Mouse (Mus musculus): ENCODE results near the gene Iqgap2. TPM values are rescaled to one million over a fixed set of nuclear protein-coding genes. Genes with fewer than 3 reads are reported as not detected.

Iqgap2 gene
- total and polyA plus RNA-seq, 2 experiments from 2014 or later, result 2.1 to 6.0 TPM

DNA sequence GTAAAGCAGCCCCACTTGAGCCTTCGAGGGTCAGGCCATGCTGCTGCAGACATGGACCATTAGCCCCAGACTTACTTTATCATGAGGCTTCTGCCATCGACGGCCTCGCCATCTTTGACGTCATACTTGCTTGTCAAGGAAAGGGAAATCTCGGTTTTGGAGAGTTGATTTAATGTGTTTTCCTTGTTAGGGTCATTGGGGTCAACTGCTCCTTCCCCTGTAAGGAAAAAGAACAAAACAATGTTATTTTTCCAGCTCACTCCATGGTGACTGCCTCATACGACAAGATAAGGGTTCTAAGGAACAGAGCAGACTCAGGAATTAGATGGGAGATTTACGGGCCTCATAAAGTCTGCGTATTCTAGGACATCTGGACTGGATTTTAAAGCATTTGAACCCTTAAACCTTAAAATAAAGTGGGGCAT is 245.0 kb downstream of the Iqgap2 start:
- ATAC-seq (no peak), DNase-seq (no peak)
- no peaks in the 10 kb centered on the region for H3K36me3 ChIP-seq (ENCODE audit: insufficient read depth)
- H3K4me1 ChIP-seq (ENCODE audit: insufficient read depth), result no peaks in the 10 kb centered on the region
- no peak overlapping the region for H3K27ac ChIP-seq (ENCODE audit: low read depth, low read length)
- H3K27me3 ChIP-seq (ENCODE audit: insufficient read depth, low read length), result no peaks in the 10 kb centered on the region
- WGBS, result 87% methylated on average over 9 of the region's 9 CpGs
- no peaks in the 10 kb centered on the region for H3K9me3 ChIP-seq (ENCODE audit: low read length)
- no peak overlapping the region for H3K9ac ChIP-seq
- H3K4me3 ChIP-seq (ENCODE audit: low read depth, low read length), result no peak overlapping the region
- no peak overlapping the region for H3K4me2 ChIP-seq (ENCODE audit: low read depth)
- TF ChIP-seq CTCF (IDR thresholded peaks at IDR 0.05; ENCODE audit: low read depth), result no peak

DNA sequence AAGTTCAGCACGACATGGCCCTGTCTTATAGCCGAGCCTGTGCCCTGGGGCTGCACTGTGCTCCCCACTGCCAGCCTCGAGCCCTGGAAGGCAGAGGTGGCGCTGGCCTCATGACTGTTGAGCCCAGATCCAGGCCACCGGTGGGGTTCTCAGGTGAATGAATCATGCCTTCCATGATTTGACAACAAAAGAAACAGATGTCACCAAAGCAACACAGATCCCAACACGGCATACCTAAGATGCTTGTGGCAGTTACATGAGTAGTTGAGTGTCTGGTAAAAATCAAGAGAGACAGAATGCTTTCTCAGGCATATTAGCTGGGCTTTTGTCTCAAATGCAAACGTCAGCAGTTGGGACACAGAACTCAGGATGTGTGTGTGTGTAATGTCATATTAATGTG is 248.0 kb downstream of the Iqgap2 start:
- no peak for TF ChIP-seq CTCF (IDR thresholded peaks at IDR 0.05; ENCODE audit: low read depth)
- ATAC-seq (no peak), DNase-seq (no peak)
- no peak overlapping the region for H3K9ac ChIP-seq
- no peaks in the 10 kb centered on the region for H3K9me3 ChIP-seq (ENCODE audit: low read length)
- 75% methylated on average over 7 of the region's 7 CpGs for WGBS
- no peak overlapping the region for H3K4me3 ChIP-seq (ENCODE audit: low read depth, low read length)
- no peak overlapping the region for H3K4me2 ChIP-seq (ENCODE audit: low read depth)
- H3K4me1 ChIP-seq (ENCODE audit: insufficient read depth), result 0 out of 2 replicates have a peak, but pooled peaks cover 4% of the 10 kb centered on the region
- no peaks in the 10 kb centered on the region for H3K36me3 ChIP-seq (ENCODE audit: insufficient read depth)
- H3K27me3 ChIP-seq (ENCODE audit: insufficient read depth, low read length), result no peaks in the 10 kb centered on the region
- H3K27ac ChIP-seq (ENCODE audit: low read depth, low read length), result no peak overlapping the region

DNA sequence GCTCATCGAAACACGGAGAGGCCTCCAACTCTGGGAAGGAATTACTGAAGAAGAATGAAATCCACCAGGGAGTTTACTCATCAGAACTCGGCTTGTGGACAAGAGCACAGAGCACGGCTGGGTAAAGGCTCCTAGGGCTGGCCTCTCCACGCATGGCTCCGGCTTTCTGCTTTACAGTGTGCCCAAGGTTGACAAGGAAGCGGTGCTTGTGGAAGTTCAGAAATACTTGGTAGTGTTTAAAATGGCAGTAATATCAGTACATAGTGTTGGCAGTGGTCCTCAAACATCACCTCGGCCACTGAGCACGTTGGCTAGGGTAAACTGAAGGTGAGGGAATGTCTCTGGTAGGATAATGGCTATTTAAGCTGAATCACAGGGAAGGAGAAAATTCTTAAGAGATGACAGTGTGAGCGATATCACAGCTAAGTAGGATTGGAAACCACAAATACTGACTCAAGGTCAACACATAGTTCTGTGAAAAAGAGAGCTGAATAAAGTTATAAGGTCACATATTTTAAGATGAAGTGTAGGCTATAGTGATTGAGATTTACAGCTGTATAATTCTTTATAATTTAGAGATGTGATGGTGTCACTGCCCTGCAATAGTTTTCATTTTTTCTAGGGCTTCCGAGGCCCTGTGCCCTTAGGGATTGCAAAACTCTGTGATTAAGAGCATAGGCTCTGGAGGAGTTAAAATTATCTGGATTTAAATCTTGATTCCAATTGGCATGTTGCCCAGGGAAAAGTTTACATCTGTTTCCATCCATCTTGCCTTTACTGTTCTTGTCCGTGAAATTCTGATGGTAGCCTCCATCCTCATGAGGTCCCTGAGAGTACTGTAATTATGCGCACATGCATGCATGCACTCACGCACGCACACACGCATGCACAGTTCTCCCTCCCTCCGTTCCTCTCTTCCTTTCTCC is 250.4 kb downstream of the Iqgap2 start:
- Histone ChIP-seq H3K4me1 (ENCODE audit: insufficient read depth) (0 out of 2 replicates have a peak, but pooled peaks cover 4% of the 10 kb centered on the region), H3K36me3 (ENCODE audit: insufficient read depth) (0 out of 2 replicates have a peak, but pooled peaks cover under 1% of the 10 kb centered on the region), H3K27me3 (ENCODE audit: insufficient read depth, low read length) (no peaks in the 10 kb centered on the region), H3K9me3 (ENCODE audit: low read length) (no peaks in the 10 kb centered on the region), H3K4me2 (ENCODE audit: low read depth) (no peak overlapping the region), H3K9ac (no peak overlapping the region), H3K4me3 (ENCODE audit: low read depth, low read length) (no peak overlapping the region), H3K27ac (ENCODE audit: low read depth, low read length) (no peak overlapping the region)
- no peak for DNase-seq
- no peak for ATAC-seq
- TF ChIP-seq CTCF (IDR thresholded peaks at IDR 0.05; ENCODE audit: low read depth), result no peak
- 89% methylated on average over 17 of the region's 17 CpGs for WGBS

DNA sequence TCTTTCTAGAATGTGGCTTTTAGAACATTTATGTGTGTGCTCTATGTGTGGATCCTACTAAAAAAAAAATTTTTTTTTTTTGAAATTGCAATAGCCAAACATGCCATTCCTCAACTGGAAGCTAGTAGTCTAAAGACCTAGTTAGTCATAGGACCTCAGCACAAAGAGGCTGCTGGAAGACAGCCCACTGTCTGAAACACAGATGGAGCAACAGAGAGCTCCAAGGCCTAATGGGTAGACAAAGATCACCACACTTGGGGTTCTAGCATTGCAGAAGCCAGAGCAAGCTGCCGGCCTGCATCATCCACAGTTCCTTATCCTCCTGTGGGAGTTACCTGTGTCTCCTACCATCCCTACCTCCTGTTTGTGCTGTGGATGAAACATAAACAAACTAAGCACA is 251.3 kb downstream of the Iqgap2 start:
- Histone ChIP-seq H3K27ac (ENCODE audit: low read depth, low read length) (no peak overlapping the region), H3K4me3 (ENCODE audit: low read depth, low read length) (no peak overlapping the region), H3K9me3 (ENCODE audit: low read length) (no peaks in the 10 kb centered on the region), H3K36me3 (ENCODE audit: insufficient read depth) (0 out of 2 replicates have a peak, but pooled peaks cover 2% of the 10 kb centered on the region), H3K9ac (no peak overlapping the region), H3K27me3 (ENCODE audit: insufficient read depth, low read length) (no peaks in the 10 kb centered on the region), H3K4me2 (ENCODE audit: low read depth) (no peak overlapping the region), H3K4me1 (ENCODE audit: insufficient read depth) (0 out of 2 replicates have a peak, but pooled peaks cover 4% of the 10 kb centered on the region)
- TF ChIP-seq CTCF (IDR thresholded peaks at IDR 0.05; ENCODE audit: low read depth), result no peak
- ATAC-seq, result no peak
- DNase-seq, result no peak
- WGBS, result 92% methylated on average over 1 of the region's 1 CpGs

DNA sequence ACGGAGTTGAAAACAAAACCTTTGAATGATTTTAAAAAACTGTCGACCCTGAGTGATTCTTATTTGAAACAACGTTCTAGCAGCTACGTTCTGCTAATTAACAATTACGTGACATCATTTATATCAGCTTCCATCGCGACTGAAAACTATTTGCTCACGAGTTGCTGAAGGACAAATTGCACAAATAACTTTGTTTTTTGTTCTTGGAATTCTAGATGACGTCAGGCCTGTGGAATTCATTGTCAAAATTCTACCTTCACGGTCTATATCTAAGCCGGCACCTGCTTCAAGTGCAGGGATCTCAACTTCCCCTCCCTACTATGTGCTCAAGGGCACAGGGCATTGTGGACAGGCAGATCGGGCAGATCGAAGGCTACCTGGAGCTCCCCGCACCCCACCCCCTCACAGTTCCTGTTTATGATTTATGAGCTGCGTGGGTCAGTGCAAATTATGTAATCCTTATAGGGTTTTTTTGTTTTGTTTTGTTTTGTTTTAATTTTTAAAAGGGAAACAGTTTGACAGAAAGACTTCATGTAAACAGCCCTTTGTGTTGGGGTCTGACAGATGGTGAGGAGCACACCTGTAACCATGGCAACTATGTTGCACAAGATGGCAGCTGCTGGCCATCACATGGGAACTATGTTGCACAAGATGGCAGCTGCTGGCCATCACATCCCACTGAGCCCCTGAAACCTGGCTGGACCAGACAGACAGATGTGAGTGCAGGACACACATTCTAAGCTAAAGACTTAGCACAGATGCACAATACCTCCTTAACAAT is 252.2 kb downstream of the Iqgap2 start:
- Histone ChIP-seq H3K4me1 (ENCODE audit: insufficient read depth) (0 out of 2 replicates have a peak, but pooled peaks cover 4% of the 10 kb centered on the region), H3K27ac (ENCODE audit: low read depth, low read length) (no peak overlapping the region), H3K9ac (no peak overlapping the region), H3K27me3 (ENCODE audit: insufficient read depth, low read length) (no peaks in the 10 kb centered on the region), H3K4me3 (ENCODE audit: low read depth, low read length) (no peak overlapping the region), H3K9me3 (ENCODE audit: low read length) (no peaks in the 10 kb centered on the region), H3K36me3 (ENCODE audit: insufficient read depth) (0 out of 2 replicates have a peak, but pooled peaks cover 2% of the 10 kb centered on the region), H3K4me2 (ENCODE audit: low read depth) (no peak overlapping the region)
- ATAC-seq (peak; percentile 70), DNase-seq (peak; percentile 50)
- TF ChIP-seq CTCF (IDR thresholded peaks at IDR 0.05; ENCODE audit: low read depth), result no peak
- 45% methylated on average over 15 of the region's 15 CpGs for WGBS

DNA sequence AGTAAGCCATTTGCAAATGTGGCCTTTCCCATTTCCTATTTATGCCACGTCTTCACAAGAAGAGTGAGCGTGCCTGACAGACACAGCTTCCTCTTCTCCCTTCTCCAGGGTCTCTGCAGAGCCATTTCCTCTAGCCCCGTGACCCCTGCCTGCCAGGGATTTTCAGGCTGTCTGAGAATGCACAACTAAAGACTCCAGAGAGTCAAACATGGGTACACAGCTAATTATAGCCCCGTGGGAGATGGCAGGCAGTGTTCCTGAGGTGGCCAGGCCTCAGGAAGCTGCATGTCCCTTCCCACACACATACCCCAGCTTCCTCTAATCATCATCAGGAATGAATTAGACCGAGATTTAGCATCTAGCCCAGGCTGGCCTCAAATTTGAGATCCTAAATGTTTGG is 252.8 kb downstream of the Iqgap2 start:
- 44% methylated on average over 5 of the region's 5 CpGs for WGBS
- Histone ChIP-seq H3K4me2 (ENCODE audit: low read depth) (no peak overlapping the region), H3K4me3 (ENCODE audit: low read depth, low read length) (no peak overlapping the region), H3K4me1 (ENCODE audit: insufficient read depth) (0 out of 2 replicates have a peak, but pooled peaks cover 4% of the 10 kb centered on the region), H3K9ac (0 out of 2 replicates have a peak overlapping the region, but pooled peaks have one; percentile 19), H3K36me3 (ENCODE audit: insufficient read depth) (0 out of 2 replicates have a peak, but pooled peaks cover 2% of the 10 kb centered on the region), H3K27me3 (ENCODE audit: insufficient read depth, low read length) (no peaks in the 10 kb centered on the region), H3K9me3 (ENCODE audit: low read length) (no peaks in the 10 kb centered on the region), H3K27ac (ENCODE audit: low read depth, low read length) (no peak overlapping the region)
- DNase-seq (no peak), ATAC-seq (no peak)
- no peak for TF ChIP-seq CTCF (IDR thresholded peaks at IDR 0.05; ENCODE audit: low read depth)

Data from forebrain, postnatal 0 days (tissue).